Mouse (Mus musculus) thymus, postnatal 0 days (tissue): ENCODE measurements around the gene Gm3415. TPM values are rescaled to one million over a fixed set of nuclear protein-coding genes. Genes with fewer than 3 reads are reported as not detected.
"Not testable (repeated sequence)": the region's sequence is repeated elsewhere in the genome, so short reads cannot be mapped to it uniquely, and the experiment has no call there.

Experiments
- DNase-seq: peaks from one replicate; pipeline ENCODE4 v3.0.0-alpha.2; 2015; ENCODE audit warnings: low spot score
- polyA plus RNA-seq: library from polyadenylated mRNA; unstranded; fragments of >200 nt; fragmentation: Nextera tagmentation; extraction: Ambion mirVana; gene quantifications from 2 replicates; pipeline ENCODE4 v1.2.1, GENCODE M21; 2015

Gm3415 gene
- polyA plus RNA-seq, 1 experiment from 2014 or later = not detected

DNA sequence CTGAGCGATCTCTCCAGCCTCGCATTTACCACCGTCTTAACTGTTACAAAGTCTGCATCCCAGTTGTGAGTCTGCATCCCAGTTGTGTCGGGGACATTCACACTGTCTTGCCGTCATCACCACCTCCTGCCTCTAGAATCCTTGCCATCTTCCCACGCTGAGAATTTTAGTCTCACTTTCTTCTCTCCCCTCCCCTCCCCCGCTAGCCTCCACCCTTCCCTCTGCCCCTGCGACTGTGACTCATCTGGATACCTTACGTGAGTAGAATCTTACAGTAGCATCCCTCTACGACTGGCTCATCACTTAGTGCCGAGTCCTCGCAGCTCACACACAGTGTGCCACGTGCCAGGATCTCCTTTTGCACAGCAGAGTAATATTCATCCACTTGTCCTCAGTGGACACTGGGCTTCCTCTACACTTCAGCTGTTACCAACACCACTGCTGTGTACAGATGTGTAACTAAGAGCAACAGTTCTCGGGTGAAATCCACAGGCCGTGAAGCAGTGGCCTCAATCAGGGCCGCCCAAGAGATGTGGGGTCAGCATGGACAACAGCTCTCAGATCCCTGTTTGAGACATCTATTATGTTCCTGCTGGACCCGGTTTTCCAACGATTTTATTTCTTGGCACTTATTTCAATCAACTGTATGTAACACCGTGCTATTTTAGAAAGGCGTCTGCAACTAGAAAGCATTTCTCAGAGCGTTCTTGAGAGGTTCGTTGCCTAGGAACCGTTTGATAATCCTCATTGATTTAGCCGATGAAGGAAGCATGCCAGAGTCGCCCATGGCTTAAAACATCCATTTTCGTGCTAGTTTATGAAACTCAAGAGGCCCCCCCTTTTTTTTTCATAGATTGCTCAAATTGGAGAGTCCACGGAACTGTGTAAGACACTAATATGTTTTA is 42.5 kb downstream of the Gm3415 start:
- DNase-seq = no peak

DNA sequence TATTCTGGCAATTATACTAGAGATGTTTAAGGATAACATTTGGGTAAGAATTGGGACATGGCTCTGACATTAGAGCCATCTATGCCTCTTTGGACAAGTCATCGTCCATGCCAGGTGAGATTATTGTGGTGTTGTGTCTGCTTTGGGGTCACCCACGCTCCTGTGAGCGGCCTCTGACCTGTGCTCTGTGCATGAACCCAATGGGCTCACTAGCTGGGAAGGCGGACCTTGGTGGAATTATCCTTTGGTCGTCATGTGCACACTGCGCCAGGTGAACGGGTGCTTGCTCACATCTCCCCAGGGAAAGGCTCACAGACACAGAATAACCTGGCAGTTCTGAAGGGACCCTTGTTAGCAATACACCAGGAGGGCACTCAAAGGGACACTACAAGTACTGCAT is 43.3 kb downstream of the Gm3415 start:
- DNase-seq = not testable (repeated sequence)

DNA sequence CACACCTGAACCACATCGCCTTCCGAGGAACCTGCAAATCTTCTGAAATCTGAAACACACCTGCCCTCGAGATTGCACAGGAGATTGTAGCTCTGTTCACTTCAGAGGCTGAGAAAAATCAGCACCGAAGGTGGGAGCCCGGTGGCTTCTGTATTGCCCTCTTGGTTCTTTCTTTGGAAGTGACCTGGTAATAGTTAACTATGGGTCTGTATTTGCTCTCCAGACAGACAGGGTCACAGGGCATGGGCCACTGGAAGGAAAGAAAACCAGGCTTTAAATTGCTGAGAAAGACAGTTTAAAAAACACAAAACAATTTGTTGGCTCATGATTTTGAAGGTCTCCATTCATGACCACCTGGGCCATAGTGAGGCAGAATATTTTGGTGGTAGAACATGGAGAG is 44.0 kb downstream of the Gm3415 start:
- no peak for DNase-seq

DNA sequence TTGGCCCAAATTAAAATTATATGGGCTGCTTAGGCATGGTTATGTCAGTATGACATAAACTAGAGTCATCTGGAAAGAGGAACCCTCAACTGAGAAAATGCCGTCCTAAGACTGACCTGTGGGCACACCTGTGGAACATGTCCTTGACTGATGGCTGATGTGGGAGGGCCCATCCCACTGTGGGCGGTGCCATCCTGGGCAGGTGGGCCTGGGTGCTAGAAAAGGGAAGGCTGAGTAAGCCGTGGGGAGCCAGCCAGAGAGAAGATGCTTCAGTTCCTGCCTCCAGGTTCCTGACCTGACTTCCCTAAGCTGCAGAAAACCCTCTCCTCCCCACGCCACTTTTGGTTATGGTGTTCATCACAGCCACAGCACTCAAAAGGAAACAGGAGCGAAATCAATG is 50.3 kb downstream of the Gm3415 start:
- DNase-seq = no peak

DNA sequence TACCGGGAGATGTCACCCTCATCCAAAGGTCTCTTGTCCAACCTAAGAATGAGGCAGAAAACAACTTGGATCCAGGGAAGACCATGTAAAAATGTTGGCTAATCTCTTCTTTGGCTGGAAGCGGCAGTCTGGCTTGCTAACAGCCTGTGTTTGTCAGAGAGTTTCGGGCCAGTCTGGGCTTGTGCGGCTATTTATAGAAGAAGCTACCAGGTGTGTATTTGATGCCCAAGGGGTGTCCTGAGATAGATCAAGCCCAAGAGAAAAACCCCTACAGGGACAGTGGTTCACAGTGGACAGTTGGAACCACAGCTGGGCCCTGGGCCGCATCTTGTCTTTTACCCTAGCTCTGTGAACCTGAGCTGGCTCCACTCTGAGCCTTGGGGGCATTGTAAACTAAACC is 51.0 kb downstream of the Gm3415 start:
- DNase-seq = no peak

DNA sequence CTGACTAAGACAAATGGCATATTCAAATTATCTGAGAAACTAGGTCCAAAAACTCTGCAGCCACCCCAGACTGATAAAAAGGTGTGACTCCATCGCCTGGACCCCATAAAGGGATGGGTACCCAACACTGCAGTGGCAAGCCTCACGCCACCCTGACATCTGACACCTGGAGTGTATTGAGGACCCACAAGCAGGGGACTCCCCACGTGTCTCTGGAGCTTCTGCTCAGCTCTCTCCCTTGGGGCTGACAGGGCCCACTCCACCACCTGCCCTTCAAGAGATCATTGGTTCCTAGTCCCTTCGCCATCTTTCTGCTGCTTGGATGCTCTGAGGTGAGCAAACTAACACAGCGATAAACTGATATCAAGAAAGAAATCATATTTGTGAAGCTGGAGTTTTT is 51.9 kb downstream of the Gm3415 start:
- DNase-seq = no peak

Other genes with a start within 250 kb of the Gm3415 start
- gene Wasf3, start 171.2 kb upstream of the Gm3415 start, polyA plus RNA-seq = 0.29 and 0.35 TPM in 2 replicates
- not detected in 2 replicates for gene Gm6408, start 74.2 kb upstream of the Gm3415 start, polyA plus RNA-seq
- gene Gm6370, start 64.8 kb upstream of the Gm3415 start, polyA plus RNA-seq = not detected in 2 replicates
- gene 4930449I24Rik, start 53.7 kb upstream of the Gm3415 start, polyA plus RNA-seq = not detected in 2 replicates
- gene Gm3402, start 42.0 kb upstream of the Gm3415 start, polyA plus RNA-seq = not detected in 2 replicates
- not detected in 2 replicates for gene Gm3404, start 30.3 kb upstream of the Gm3415 start, polyA plus RNA-seq
- gene Gm3409, start 18.5 kb upstream of the Gm3415 start, polyA plus RNA-seq = 0.13 TPM in 1 of 2 replicates, not detected in the other
- 0.26 TPM in 1 of 2 replicates, not detected in the other for gene Gpr12, start 29.1 kb downstream of the Gm3415 start, polyA plus RNA-seq
- gene Usp12, start 238.9 kb downstream of the Gm3415 start, polyA plus RNA-seq = 10.7 and 11.5 TPM in 2 replicates